Mouse (Mus musculus): ENCODE measurements around the gene Frem1. TPM values are rescaled to one million over a fixed set of nuclear protein-coding genes. Genes with fewer than 3 reads are reported as not detected.

Frem1 gene
- total and polyA plus RNA-seq, 3 experiments: 0.40 to 0.95 (median 0.66) TPM

- no peak for DNase-seq
Observed at GRCm38 (mm10) chr4:83030097-83030496, 22.0 kb downstream of the Frem1 start.

- DNase-seq: no peak
Observed at GRCm38 (mm10) chr4:83020759-83021555, 31.2 kb downstream of the Frem1 start.

GRCm38 (mm10) chr4:83018111-83019105 is 33.7 kb downstream of the Frem1 start:
- DNase-seq: no peak

GRCm38 (mm10) chr4:83014538-83014937 is 37.6 kb downstream of the Frem1 start:
- DNase-seq: no peak

GRCm38 (mm10) chr4:83004086-83004485 is 48.1 kb downstream of the Frem1 start:
- no peak for DNase-seq

- no peak for DNase-seq
Observed at GRCm38 (mm10) chr4:82992042-82992441, 60.1 kb downstream of the Frem1 start.

GRCm38 (mm10) chr4:82990973-82991695 is 61.0 kb downstream of the Frem1 start:
- DNase-seq: no peak

- DNase-seq: no peak
Observed at GRCm38 (mm10) chr4:82972381-82972780, 79.8 kb downstream of the Frem1 start.

GRCm38 (mm10) chr4:82970901-82971648 is 81.1 kb downstream of the Frem1 start:
- no peak for DNase-seq

GRCm38 (mm10) chr4:82961024-82961423 is 91.1 kb downstream of the Frem1 start:
- no peak for DNase-seq

- no peak for DNase-seq
Observed at GRCm38 (mm10) chr4:82957827-82958538, 94.2 kb downstream of the Frem1 start.

GRCm38 (mm10) chr4:82953992-82954391 is 98.1 kb downstream of the Frem1 start:
- no peak for DNase-seq

- no peak for DNase-seq
Observed at GRCm38 (mm10) chr4:82949511-82949910, 102.6 kb downstream of the Frem1 start.

- DNase-seq: no peak
Observed at GRCm38 (mm10) chr4:82946721-82947120, 105.4 kb downstream of the Frem1 start.

- DNase-seq: no peak
Observed at GRCm38 (mm10) chr4:82946276-82946612, 105.9 kb downstream of the Frem1 start.

- no peak for DNase-seq
Observed at GRCm38 (mm10) chr4:82945572-82946275, 106.4 kb downstream of the Frem1 start.

- no peak for DNase-seq
Observed at GRCm38 (mm10) chr4:82940680-82941079, 111.5 kb downstream of the Frem1 start.

- no peak for DNase-seq
Observed at GRCm38 (mm10) chr4:82940248-82940647, 111.9 kb downstream of the Frem1 start.

GRCm38 (mm10) chr4:82934308-82934707 is 117.8 kb downstream of the Frem1 start:
- DNase-seq: peak; percentile 30

GRCm38 (mm10) chr4:82933698-82934210 is 118.4 kb downstream of the Frem1 start:
- DNase-seq: peak; percentile 62
